Mouse (Mus musculus): Measurements from ENCODE around the gene Ttc30b. TPM values are rescaled to one million over a fixed set of nuclear protein-coding genes. Genes with fewer than 3 reads are reported as not detected.

The Ttc30b gene
- polyA plus RNA-seq, 1 experiment from 2014 or later: 8.3 TPM

DNA sequence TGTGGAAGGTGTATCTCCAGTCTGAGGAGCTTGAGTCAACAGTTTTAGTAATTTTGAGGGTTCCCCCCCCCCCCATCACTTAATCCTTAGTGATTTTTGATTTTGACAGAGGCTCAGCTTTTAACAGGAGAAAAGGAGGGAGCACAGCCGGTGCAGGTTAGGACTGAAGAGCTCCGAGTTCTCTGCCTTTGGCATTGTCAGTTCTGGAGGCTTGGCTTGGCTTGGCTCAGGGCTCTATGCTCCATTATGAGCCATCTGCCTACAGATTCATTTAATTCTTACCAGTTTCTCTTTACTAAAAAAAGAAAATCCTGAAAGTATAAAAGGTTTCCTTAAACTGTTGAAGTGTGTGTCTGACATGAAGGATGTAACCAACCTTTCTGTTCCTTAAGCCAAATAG is 9.2 kb downstream of the Ttc30b start:
- no peak overlapping the region for H3K4me3 ChIP-seq (ENCODE audit: low read length)
- H3K27ac ChIP-seq (ENCODE audit: low read length): no peak overlapping the region
- 86% methylated on average over 2 of the region's 2 CpGs for WGBS
- H3K27me3 ChIP-seq (replicated peaks; ENCODE audit: control insufficient read depth, insufficient read depth, low read length): no peaks in the 10 kb centered on the region
- H3K36me3 ChIP-seq (ENCODE audit: control insufficient read depth, insufficient read depth, low read length): 0 out of 2 replicates have a peak, but pooled peaks cover 4% of the 10 kb centered on the region
- H3K4me1 ChIP-seq (ENCODE audit: control insufficient read depth, insufficient read depth, low read length): no peaks in the 10 kb centered on the region
- H3K4me2 ChIP-seq (ENCODE audit: low read depth, low read length): no peak overlapping the region
- H3K9ac ChIP-seq (ENCODE audit: low read depth, low read length): no peak overlapping the region
- no peak for ATAC-seq
- H3K9me3 ChIP-seq (ENCODE audit: control insufficient read depth, low read length): no peaks in the 10 kb centered on the region

DNA sequence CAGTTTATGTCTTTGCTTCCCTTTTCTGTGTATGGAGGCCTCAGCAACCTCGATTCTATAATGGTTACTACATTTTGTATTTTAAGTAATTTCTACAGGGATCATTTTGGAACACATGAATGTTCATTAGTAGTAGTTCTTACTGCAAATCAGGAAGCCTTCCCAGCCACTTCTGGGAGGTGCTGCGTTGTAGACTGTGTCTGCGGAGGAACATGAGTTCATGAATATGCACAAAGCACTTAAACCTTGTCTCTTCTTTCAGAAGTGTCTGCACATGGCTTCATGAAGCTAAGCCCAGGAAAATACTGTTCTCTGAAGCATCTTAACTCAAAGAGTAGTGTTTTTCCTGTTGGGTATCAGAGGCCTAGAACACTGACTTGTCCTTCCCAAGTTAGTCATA is 10.4 kb downstream of the Ttc30b start:
- 0 out of 2 replicates have a peak, but pooled peaks cover 1% of the 10 kb centered on the region for H3K27me3 ChIP-seq (replicated peaks; ENCODE audit: control insufficient read depth, insufficient read depth, low read length)
- no peaks in the 10 kb centered on the region for H3K9me3 ChIP-seq (ENCODE audit: control insufficient read depth, low read length)
- WGBS: 96% methylated on average over 3 of the region's 3 CpGs
- 0 out of 2 replicates have a peak, but pooled peaks cover 4% of the 10 kb centered on the region for H3K36me3 ChIP-seq (ENCODE audit: control insufficient read depth, insufficient read depth, low read length)
- no peak overlapping the region for H3K4me2 ChIP-seq (ENCODE audit: low read depth, low read length)
- H3K4me3 ChIP-seq (ENCODE audit: low read length): no peak overlapping the region
- no peak overlapping the region for H3K9ac ChIP-seq (ENCODE audit: low read depth, low read length)
- no peak overlapping the region for H3K27ac ChIP-seq (ENCODE audit: low read length)
- H3K4me1 ChIP-seq (ENCODE audit: control insufficient read depth, insufficient read depth, low read length): no peaks in the 10 kb centered on the region
- no peak for ATAC-seq

DNA sequence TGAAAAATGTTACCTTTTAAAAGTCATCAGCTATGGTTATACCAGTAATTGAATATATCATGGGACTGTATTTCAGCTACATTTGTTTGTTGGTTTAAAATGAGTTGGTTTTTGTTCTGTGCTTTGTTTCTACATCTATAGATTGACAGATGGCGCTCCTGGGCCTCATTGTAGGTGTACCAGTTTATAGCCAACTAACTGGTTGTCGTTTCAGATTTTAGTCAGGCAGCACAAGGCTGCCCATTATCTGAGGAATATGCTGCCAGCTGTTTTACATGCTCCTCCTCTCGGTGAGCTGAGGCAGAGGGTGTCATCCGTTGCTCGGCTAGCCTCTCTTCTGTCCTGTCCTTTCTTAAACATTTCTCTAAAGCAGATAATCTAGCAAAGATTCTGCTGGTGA is 12.3 kb downstream of the Ttc30b start:
- H3K9ac ChIP-seq (ENCODE audit: low read depth, low read length): no peak overlapping the region
- WGBS: 80% methylated on average over 5 of the region's 5 CpGs
- no peaks in the 10 kb centered on the region for H3K4me1 ChIP-seq (ENCODE audit: control insufficient read depth, insufficient read depth, low read length)
- no peak overlapping the region for H3K27ac ChIP-seq (ENCODE audit: low read length)
- H3K4me2 ChIP-seq (ENCODE audit: low read depth, low read length): no peak overlapping the region
- no peaks in the 10 kb centered on the region for H3K9me3 ChIP-seq (ENCODE audit: control insufficient read depth, low read length)
- ATAC-seq: no peak
- no peak overlapping the region for H3K4me3 ChIP-seq (ENCODE audit: low read length)
- 0 out of 2 replicates have a peak, but pooled peaks cover 2% of the 10 kb centered on the region for H3K27me3 ChIP-seq (replicated peaks; ENCODE audit: control insufficient read depth, insufficient read depth, low read length)
- 0 out of 2 replicates have a peak, but pooled peaks cover 4% of the 10 kb centered on the region for H3K36me3 ChIP-seq (ENCODE audit: control insufficient read depth, insufficient read depth, low read length)

DNA sequence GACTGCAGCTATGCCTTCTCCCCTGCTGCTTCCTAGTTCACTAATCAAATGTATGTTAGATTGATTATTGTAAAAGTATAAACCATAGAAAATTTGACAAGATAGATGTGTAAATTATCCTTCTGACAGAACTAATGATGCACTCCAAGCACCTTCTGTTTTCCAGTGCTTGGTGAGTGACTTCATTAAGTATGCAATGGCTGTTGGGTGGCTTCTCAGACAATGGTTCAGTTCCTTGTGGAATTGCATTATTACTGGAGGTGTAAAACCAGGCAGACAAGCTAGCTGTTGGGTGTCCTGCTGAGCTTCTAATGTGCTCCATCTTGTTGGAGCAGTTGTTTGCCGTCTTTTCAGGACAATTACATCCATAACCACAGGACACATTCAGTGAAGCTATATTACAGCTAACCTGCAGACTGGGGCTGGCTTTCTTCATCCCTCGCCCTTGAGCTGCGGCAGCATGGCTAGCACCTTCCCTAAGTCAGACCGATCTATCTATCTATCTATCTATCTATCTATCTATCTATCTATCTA is 14.5 kb downstream of the Ttc30b start:
- Histone ChIP-seq H3K9ac (ENCODE audit: low read depth, low read length) (no peak overlapping the region), H3K4me3 (ENCODE audit: low read length) (no peak overlapping the region), H3K27me3 (replicated peaks; ENCODE audit: control insufficient read depth, insufficient read depth, low read length) (0 out of 2 replicates have a peak, but pooled peaks cover 2% of the 10 kb centered on the region), H3K27ac (ENCODE audit: low read length) (no peak overlapping the region), H3K4me2 (ENCODE audit: low read depth, low read length) (no peak overlapping the region), H3K4me1 (ENCODE audit: control insufficient read depth, insufficient read depth, low read length) (no peaks in the 10 kb centered on the region), H3K36me3 (ENCODE audit: control insufficient read depth, insufficient read depth, low read length) (0 out of 2 replicates have a peak, but pooled peaks cover 4% of the 10 kb centered on the region), H3K9me3 (ENCODE audit: control insufficient read depth, low read length) (no peaks in the 10 kb centered on the region)
- 88% methylated on average over 4 of the region's 4 CpGs for WGBS
- no peak for ATAC-seq

DNA sequence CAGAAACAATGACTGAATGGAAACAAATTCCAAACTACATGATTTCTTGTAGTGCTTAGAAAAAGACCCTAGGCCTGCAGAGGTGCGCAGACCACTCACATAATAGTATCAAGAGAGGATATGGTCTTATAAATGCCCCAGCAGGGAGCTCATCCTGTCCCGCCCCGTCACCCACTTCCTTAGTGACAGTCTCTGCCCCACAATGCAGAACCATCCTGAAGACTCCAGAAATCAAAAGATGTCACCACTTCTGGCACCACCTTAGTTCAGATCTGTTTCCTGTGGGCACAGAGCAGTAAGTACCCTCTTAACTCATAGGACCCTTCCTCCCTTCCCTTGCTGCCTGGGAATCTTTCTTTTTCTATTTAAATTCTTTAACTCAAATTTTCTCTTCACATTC is 23.3 kb downstream of the Ttc30b start:
- 0 out of 2 replicates have a peak, but pooled peaks cover 3% of the 10 kb centered on the region for H3K36me3 ChIP-seq (ENCODE audit: control insufficient read depth, insufficient read depth, low read length)
- no peak for ATAC-seq
- WGBS: 91% methylated on average over 3 of the region's 3 CpGs

DNA sequence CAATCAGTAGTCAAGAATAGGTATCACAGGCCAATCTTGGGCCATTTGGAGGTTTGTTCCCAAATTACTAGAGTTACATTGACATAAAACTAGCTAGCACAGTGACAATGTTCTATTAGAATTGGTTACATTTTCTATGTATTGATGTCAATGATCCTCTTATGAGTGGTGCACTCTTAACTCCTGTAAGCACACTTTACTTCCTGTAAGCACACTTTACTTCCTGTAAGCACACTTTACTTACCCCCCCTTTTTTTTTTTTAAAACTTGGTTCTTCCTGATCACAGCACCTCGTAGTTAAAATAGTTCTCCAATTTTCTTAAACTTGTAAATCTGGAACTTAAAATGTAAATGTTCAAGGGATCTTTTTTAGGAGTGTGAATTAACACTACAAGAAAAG is 31.2 kb downstream of the Ttc30b start:
- no peaks in the 10 kb centered on the region for H3K27me3 ChIP-seq (replicated peaks; ENCODE audit: control insufficient read depth, insufficient read depth, low read length)
- H3K4me1 ChIP-seq (ENCODE audit: control insufficient read depth, insufficient read depth, low read length): no peaks in the 10 kb centered on the region
- no peaks in the 10 kb centered on the region for H3K9me3 ChIP-seq (ENCODE audit: control insufficient read depth, low read length)
- no peak for ATAC-seq
- H3K27ac ChIP-seq (ENCODE audit: low read length): no peak overlapping the region
- no peaks in the 10 kb centered on the region for H3K36me3 ChIP-seq (ENCODE audit: control insufficient read depth, insufficient read depth, low read length)
- WGBS: 82% methylated on average over 1 of the region's 1 CpGs
- no peak overlapping the region for H3K9ac ChIP-seq (ENCODE audit: low read depth, low read length)
- no peak overlapping the region for H3K4me2 ChIP-seq (ENCODE audit: low read depth, low read length)
- no peak overlapping the region for H3K4me3 ChIP-seq (ENCODE audit: low read length)

More for the DNA sequence above, 23.3 kb downstream of the Ttc30b start:
- Histone ChIP-seq H3K27ac (ENCODE audit: low read length) (no peak overlapping the region), H3K9ac (ENCODE audit: low read depth, low read length) (no peak overlapping the region), H3K4me2 (ENCODE audit: low read depth, low read length) (no peak overlapping the region), H3K4me1 (ENCODE audit: control insufficient read depth, insufficient read depth, low read length) (no peaks in the 10 kb centered on the region), H3K9me3 (ENCODE audit: control insufficient read depth, low read length) (no peaks in the 10 kb centered on the region), H3K4me3 (ENCODE audit: low read length) (no peak overlapping the region), H3K27me3 (replicated peaks; ENCODE audit: control insufficient read depth, insufficient read depth, low read length) (no peaks in the 10 kb centered on the region)

DNA sequence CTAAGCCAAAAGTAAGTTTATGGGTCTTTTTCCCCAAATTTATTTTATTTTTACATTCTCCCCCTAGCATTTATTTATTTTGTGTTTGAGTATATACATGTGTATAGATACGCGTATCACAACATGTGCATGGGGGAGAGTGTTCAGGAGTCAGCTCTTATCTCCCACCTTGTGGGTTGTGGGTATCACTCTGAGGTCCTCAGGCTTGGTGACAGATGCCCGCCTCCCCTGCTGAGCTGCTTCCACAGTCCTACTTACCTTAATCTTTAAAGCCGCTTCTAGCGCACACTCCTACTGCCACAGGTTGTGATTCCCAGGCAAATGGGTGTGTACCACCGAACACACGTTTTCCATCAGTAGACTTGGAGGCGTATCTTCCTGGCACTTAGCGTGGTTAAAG is 36.5 kb downstream of the Ttc30b start:
- Histone ChIP-seq H3K27ac (ENCODE audit: low read length) (no peak overlapping the region), H3K4me1 (ENCODE audit: control insufficient read depth, insufficient read depth, low read length) (no peaks in the 10 kb centered on the region), H3K27me3 (replicated peaks; ENCODE audit: control insufficient read depth, insufficient read depth, low read length) (no peaks in the 10 kb centered on the region), H3K4me3 (ENCODE audit: low read length) (no peak overlapping the region), H3K36me3 (ENCODE audit: control insufficient read depth, insufficient read depth, low read length) (peaks cover 8% of the 10 kb centered on the region), H3K9ac (ENCODE audit: low read depth, low read length) (no peak overlapping the region), H3K9me3 (ENCODE audit: control insufficient read depth, low read length) (peaks cover 6% of the 10 kb centered on the region; the same call in 1 of the 2 replicates), H3K4me2 (ENCODE audit: low read depth, low read length) (no peak overlapping the region)
- WGBS: 90% methylated on average over 9 of the region's 9 CpGs
- ATAC-seq: no peak

DNA sequence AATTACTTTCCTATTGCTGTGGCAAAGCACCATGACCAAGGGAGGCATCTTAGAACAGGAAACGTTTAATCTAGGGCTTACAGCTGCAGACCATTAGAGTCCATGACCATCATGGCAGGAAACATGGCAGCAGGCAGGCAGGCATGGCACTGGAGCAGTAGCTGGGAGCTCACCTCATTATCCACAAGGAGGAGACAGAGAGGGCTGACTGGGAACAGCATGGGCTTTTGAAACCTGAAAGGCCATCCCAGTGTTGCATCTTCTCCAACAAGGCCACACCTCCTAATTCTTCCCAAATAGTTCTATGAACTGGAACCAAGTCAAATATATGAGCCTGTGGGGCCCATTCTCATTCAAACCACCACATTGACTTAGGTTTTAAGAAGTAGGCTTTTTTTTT is 38.1 kb downstream of the Ttc30b start:
- Histone ChIP-seq H3K27me3 (replicated peaks; ENCODE audit: control insufficient read depth, insufficient read depth, low read length) (no peaks in the 10 kb centered on the region), H3K9me3 (ENCODE audit: control insufficient read depth, low read length) (peaks cover 6% of the 10 kb centered on the region; the same call in 1 of the 2 replicates)
- WGBS: 93% methylated on average over 1 of the region's 1 CpGs

DNA sequence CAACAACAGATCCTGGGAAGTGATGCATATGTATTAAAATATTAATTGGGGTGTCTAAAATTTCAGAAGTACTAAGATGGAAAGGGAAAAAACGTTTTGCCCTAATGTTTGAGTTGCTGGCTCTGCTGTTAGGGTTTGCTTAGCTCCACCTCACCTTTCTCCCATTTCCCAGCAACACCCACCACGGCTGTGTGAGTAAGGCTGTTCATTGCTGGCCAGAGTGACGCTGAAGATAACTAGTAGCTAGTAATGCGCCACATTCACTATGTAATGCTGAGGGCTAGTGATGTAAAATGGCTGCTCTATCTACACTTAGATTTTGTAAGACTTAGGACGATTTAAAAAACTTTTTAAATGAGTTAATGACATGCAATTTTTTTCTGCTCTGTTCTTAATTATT is 42.7 kb downstream of the Ttc30b start:
- no peak overlapping the region for H3K4me3 ChIP-seq (ENCODE audit: low read length)
- peaks cover 6% of the 10 kb centered on the region; the same call in 1 of the 2 replicates for H3K9me3 ChIP-seq (ENCODE audit: control insufficient read depth, low read length)
- no peak overlapping the region for H3K4me2 ChIP-seq (ENCODE audit: low read depth, low read length)
- ATAC-seq: no peak
- 86% methylated on average over 5 of the region's 5 CpGs for WGBS
- H3K27ac ChIP-seq (ENCODE audit: low read length): no peak overlapping the region
- no peaks in the 10 kb centered on the region for H3K4me1 ChIP-seq (ENCODE audit: control insufficient read depth, insufficient read depth, low read length)
- H3K27me3 ChIP-seq (replicated peaks; ENCODE audit: control insufficient read depth, insufficient read depth, low read length): no peaks in the 10 kb centered on the region
- peaks cover 8% of the 10 kb centered on the region for H3K36me3 ChIP-seq (ENCODE audit: control insufficient read depth, insufficient read depth, low read length)
- H3K9ac ChIP-seq (ENCODE audit: low read depth, low read length): no peak overlapping the region

More for the DNA sequence above, 38.1 kb downstream of the Ttc30b start:
- no peaks in the 10 kb centered on the region for H3K4me1 ChIP-seq (ENCODE audit: control insufficient read depth, insufficient read depth, low read length)
- no peak overlapping the region for H3K27ac ChIP-seq (ENCODE audit: low read length)
- no peak overlapping the region for H3K4me2 ChIP-seq (ENCODE audit: low read depth, low read length)
- no peak for ATAC-seq
- H3K9ac ChIP-seq (ENCODE audit: low read depth, low read length): no peak overlapping the region
- peaks cover 8% of the 10 kb centered on the region for H3K36me3 ChIP-seq (ENCODE audit: control insufficient read depth, insufficient read depth, low read length)
- H3K4me3 ChIP-seq (ENCODE audit: low read length): no peak overlapping the region

DNA sequence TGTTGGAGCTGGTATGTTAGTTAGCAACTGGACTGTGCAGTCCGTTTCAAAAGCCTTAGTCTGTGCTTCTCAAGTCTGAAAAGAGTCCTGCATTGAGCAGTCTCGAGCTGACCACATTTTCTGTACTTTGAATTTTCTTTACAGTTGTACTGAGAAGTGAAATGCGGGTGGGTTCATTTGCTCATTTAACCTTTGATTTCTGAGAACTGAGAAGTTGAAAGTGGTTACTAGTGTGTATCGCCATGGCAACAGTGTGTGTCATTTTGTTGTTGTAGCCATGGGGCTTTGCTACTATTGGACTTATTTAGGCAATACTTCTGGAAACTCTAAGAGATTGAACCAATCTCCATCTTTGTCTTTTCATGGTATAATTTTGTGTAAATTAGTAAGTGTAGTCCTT is 46.4 kb downstream of the Ttc30b start:
- Histone ChIP-seq H3K4me1 (ENCODE audit: control insufficient read depth, insufficient read depth, low read length) (no peaks in the 10 kb centered on the region), H3K36me3 (ENCODE audit: control insufficient read depth, insufficient read depth, low read length) (no peaks in the 10 kb centered on the region), H3K4me2 (ENCODE audit: low read depth, low read length) (no peak overlapping the region), H3K9ac (ENCODE audit: low read depth, low read length) (no peak overlapping the region), H3K4me3 (ENCODE audit: low read length) (no peak overlapping the region), H3K27me3 (replicated peaks; ENCODE audit: control insufficient read depth, insufficient read depth, low read length) (no peaks in the 10 kb centered on the region), H3K9me3 (ENCODE audit: control insufficient read depth, low read length) (no peaks in the 10 kb centered on the region), H3K27ac (ENCODE audit: low read length) (no peak overlapping the region)
- 78% methylated on average over 4 of the region's 4 CpGs for WGBS
- no peak for ATAC-seq

Data from intestine, embryonic 16.5 days (tissue).